Mouse (Mus musculus): ENCODE results near the gene Grn.

The Grn gene

DNA sequence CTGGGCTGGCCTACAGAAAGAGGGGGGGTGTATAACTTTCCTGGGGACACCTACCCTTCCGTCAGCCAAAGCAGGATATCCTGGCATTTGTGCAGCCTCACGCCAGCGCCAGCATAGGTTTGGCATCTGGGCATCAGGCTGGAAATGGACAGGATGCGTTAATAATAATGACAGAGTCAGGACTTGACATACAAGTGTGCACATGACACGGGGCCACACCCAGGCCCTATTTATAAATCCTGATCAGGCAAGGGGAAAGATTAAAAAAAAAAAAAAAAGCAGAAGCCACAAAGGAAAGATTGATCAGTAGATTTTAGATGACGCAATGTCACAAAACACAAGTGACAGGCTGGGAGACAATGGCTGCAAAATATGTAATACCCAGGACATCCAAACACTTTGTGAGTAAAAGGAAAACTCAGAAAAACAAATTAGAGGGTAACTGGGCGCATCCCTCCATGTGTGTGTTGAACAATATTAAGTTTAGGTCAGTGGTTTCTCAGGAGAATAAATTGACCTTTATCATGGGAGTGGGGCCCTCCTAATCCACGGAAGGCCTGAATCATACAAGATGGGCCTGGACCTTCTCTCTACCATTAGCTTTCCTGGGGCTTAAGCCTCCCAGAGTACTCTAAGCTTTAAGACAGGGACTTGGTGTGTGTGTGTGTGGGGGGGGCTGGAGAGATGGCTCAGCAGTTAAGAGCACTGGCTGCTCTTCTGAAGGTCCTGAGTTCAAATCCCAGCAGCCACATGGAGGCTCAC is 4.4 kb upstream of the Grn start:
- no peak for DNase-seq (ENCODE audit: low spot score)

DNA sequence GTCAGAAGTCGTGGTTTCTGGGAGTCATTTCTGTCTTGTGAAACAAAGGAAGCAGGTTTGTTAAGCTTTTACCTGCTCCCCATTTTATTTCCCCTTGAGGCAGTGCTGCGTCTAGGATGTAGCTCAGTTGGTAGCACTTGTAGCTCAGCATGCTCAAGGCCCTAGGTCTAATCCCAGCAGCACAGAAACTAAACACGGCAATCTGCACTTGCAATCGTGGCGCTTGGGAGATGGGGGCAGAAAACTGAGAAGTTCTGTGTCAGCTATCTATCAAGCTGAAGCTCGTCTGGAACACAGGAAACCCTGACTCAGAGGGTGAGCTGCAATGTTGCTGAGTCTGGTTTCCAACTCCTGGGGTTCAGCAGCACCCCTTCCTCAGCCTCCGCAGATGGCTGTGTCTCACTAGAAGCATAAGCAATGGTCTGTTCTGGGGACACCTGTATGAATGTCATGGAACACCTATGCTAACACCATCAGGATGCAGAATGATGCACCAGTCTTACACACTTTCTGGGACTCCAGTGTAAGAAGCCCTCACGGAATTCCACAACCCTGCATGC is 1.1 kb upstream of the Grn start:
- DNase-seq (ENCODE audit: low spot score): no peak

DNA sequence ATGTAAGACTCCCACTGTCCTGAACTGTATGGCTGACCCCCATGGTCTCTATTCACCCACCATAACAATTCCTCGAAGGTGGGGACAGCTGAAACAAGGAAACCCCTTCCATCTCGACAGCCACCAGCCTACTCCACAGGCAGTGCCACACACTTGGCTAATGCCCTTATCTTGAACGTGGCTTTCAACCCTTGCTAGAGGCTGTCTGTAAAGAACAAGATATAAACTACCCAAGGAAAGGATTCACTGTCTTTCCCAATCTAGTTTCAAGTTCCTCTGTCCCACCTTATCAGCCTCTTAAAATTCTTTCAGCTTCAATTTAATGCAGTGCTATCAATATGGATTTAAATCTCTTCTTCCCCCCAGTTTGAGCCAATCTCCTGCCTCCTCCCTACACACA is 564 bp upstream of the Grn start:
- DNase-seq (ENCODE audit: low spot score): no peak

DNA sequence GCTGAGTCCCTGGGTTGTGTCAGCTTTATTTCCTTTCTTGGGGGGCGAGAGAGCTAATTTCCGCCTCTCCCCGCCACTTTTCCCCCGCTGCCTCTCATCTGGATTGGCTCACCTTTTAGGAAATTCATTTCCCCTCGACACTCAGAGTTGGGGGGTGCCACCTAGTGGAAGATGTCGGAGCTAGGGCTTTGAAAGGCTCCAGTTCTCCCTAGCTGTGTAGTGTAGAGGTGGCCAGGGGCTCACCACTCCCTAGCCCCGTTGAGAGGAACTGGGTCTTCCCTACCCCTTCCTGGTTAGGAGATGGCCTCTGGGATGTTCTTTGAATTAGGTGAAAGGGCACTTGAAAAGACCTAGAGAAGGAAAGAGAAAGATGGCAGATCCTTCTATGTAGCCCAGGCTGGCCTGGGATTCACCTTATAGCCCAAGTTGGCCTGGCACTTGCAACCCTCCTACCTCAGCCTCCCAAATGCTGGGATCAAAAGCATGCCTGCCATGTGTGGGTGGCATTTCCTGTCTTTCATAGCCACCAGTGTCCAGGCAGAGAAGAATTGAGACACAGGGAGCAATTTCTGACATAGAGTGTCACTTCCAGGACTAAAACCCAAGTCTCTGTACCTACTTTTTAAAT is 1.0 kb downstream of the Grn start:
- no peak for DNase-seq (ENCODE audit: low spot score)

DNA sequence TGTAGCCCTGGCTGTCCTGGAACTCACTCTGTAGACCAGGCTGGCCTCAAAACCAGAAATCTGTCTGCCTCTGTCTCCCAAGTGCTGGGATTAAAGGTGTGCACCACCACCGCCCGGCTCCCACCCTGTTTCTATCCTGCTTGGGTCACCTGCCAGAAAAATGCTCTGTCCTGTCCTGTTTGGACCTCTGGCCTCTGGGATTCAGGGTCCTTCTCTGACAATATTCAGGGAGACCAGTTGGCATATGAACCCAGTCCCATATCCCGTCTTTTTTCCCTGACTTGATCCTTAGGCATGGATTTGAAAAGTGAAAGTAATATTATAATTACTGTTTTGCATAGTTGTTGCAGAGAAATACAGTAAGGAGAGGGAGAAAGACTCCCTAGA is 1.6 kb downstream of the Grn start:
- no peak for DNase-seq (ENCODE audit: low spot score)

DNA sequence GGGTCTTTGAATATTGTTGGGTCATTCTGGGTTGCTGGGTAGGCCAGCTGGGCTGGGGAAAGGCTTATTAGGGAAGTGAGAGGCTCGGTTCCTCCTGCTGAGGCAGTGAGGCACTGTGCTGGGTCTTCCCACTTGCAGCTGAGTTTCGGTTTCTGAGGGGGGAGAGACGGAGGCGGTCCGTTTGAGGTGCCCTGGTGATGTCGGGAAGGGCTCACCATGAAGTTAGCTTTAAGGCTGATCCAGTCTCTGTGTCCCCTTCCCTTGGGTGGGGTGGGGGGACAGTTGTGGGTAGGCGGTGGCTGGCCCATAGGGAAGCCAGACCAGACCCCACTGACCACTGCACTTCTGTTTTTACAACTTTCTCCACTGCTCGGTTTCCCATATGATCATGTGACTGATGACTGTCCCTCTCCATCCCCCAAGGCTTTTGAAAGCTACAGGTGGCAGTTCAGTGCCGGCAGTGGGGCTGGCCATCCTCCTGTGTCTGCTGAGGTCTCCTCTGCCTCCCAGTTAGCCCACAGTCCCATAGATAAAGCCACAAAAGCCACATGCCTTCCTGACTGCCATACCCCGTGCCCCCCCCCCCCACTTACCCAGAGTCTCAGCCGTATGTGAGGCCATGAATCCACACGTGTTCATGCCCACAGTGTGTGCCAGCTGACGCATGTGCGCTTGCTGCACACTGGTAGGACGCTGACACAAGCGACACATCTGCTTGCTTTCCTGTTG is 2.2 kb downstream of the Grn start:
- no peak for DNase-seq (ENCODE audit: low spot score)

DNA sequence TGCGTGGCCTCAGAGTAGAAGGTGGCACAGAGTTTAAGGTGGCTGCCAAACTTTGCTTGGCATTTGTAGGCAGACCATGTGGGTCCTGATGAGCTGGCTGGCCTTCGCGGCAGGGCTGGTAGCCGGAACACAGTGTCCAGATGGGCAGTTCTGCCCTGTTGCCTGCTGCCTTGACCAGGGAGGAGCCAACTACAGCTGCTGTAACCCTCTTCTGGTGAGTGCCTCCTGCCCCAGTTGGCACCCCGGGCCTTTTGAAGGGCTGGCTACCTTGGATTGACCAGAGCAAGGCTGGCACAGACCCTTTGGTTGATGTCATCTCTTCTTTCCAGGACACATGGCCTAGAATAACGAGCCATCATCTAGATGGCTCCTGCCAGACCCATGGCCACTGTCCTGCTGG is 2.8 kb downstream of the Grn start:
- no peak for DNase-seq (ENCODE audit: low spot score)

DNA sequence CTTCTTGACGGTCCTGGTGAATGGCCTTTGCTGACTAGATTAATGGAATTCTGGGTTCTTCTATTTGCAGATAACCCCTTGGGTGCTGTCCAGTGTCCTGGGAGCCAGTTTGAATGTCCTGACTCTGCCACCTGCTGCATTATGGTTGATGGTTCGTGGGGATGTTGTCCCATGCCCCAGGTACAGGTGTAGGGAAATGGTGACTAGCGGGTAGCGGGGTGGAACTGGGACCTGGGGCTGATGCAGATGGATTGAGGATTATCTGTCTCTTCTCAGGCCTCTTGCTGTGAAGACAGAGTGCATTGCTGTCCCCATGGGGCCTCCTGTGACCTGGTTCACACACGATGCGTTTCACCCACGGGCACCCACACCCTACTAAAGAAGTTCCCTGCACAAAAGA is 3.8 kb downstream of the Grn start:
- DNase-seq (ENCODE audit: low spot score): no peak

DNA sequence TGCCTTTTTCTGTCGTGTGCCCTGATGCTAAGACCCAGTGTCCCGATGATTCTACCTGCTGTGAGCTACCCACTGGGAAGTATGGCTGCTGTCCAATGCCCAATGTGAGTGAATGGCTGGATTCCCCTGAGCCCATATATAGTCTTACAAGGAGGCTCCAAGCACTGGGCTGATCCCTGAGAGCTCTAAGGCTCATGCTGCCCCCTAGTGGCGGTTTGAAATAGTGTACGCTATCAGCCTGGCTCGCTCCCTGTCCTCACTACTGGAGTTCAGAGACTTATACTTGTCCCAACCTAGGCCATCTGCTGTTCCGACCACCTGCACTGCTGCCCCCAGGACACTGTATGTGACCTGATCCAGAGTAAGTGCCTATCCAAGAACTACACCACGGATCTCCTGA is 4.3 kb downstream of the Grn start:
- DNase-seq (ENCODE audit: low spot score): peak; percentile 77

DNA sequence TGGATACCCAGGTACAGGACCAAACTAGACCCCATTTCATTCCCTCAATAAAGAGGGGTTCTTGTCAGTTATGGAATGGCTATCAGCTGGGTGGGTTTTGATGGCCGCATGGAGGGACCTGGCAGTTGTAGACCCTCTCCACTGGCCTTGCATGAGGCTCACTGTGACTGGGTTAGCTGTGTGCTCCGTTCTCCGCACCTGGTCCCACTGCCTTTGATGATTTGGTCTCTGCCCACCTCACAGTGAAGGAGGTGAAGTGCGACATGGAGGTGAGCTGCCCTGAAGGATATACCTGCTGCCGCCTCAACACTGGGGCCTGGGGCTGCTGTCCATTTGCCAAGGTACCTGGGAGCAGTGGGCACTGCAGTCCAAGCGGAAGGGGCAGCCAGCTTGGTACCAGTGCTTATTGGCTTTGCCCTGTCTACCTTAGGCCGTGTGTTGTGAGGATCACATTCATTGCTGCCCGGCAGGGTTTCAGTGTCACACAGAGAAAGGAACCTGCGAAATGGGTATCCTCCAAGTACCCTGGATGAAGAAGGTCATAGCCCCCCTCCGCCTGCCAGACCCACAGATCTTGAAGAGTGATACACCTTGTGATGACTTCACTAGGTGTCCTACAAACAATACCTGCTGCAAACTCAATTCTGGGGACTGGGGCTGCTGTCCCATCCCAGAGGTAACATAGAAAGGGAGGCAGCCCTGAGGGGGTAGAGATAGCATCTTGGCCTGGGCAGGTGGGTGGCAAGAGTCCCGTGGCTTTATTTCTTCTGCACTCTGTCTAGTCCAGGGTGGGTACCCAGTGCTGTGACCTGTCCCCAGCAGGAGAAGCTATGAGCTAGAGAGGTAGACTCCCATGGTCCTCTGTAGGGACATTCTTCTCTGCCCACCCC is 4.9 kb downstream of the Grn start:
- no peak for DNase-seq (ENCODE audit: low spot score)

DNA sequence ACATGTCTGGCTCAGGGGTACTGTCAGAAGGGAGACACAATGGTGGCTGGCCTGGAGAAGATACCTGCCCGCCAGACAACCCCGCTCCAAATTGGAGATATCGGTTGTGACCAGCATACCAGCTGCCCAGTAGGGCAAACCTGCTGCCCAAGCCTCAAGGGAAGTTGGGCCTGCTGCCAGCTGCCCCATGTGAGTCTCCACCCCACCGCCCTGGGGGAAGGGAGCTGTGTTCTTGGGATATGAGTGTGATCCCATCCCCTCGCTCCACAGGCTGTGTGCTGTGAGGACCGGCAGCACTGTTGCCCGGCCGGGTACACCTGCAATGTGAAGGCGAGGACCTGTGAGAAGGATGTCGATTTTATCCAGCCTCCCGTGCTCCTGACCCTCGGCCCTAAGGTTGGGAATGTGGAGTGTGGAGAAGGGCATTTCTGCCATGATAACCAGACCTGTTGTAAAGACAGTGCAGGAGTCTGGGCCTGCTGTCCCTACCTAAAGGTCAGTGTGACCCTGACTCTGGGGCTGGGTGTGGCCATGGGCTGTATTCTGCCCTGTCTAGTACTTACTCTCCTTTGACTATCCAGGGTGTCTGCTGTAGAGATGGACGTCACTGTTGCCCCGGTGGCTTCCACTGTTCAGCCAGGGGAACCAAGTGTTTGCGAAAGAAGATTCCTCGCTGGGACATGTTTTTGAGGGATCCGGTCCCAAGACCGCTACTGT is 5.8 kb downstream of the Grn start:
- no peak for DNase-seq (ENCODE audit: low spot score)

DNA sequence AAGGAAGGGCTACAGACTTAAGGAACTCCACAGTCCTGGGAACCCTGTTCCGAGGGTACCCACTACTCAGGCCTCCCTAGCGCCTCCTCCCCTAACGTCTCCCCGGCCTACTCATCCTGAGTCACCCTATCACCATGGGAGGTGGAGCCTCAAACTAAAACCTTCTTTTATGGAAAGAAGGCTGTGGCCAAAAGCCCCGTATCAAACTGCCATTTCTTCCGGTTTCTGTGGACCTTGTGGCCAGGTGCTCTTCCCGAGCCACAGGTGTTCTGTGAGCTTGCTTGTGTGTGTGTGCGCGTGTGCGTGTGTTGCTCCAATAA is 6.3 kb downstream of the Grn start:
- DNase-seq (ENCODE audit: low spot score): no peak

DNA sequence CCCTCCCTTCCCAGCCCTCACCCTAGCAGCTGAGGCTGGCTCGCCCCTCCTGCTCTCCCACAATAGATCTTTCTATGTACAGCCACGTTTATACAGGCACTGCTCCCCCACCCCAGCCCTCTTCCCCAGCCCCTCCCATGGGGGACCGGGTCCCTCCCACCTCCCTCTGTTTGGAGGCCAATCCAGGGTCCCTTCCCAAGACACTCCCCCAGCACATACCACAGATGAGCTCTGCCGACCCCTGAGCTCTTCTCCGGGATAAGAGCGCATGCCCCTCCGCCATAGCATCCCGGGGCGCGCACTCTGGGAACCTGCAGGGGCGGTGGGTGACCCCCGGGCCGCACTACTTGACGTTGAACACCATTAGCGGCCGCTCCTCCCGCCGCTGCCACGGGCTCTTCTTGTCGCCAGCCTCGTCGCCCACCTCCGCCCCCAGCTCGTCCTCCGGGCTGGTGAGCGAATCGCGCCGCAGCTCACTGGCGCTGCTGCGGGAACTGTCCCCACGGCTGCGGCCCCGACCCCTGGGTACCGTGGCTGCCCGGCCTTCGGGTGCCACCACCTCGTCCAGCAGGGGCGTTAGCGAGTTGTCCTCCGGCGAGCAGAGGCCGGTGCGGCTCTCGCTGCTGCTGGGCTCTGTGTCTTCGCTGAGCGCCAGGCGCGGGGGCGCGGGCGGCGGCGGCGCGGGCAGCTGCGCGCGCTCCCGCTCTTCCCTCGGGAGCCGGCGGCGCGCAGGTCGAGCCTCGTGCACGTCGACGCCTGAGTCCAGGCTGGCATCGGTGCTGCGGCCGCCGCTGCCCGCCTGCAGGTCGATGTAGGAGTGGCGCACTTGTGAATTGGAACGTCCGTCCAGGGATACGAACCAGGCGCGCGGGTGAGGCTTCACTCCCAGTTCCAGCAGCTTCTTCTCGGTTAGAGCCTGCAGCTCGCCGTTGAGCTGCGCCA is 7.3 kb downstream of the Grn start:
- DNase-seq (ENCODE audit: low spot score): no peak

DNA sequence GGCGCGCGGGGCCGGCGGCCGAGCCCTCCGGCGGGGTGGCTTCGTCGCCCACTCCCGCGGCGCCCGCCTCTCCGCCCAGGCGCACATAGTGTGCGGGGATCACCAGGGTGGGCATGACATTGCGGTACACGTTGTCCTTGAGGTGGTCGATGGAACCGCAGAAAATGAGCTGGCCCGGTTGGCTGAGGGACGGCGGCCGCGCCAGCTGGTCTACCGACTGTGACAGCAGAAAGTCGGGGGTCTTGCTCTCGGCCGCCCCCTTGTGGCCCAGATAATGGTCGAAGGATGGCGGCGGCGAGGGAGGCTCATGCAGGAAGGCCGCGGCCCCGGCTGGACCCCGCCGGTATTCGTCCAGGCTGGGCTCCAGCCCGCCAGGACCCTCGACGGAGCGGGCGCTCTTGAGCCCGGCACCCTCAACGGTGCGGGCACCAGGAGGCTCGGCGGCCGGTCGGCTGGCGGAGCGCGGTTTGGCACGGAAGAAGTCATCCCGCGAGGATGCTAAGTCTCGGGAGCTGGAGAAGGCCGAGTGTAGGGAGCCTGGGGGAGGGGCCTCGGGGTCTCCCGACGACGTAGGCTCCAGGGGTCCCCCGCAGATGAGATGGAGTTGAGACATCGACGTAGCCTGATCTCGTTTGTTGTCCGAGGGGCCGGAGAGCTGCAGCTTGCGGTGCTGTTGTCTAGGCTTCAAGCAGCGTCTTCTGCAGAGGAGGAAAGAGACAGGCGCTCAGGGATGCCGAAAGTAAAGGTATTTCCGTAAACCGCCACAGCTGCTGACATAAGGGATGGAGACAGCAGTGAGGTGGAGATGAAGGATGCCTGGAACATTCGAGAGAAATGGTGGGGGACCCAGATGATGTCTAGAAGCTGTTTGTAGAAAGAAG is 8.3 kb downstream of the Grn start:
- DNase-seq (ENCODE audit: low spot score): peak; percentile 87

DNA sequence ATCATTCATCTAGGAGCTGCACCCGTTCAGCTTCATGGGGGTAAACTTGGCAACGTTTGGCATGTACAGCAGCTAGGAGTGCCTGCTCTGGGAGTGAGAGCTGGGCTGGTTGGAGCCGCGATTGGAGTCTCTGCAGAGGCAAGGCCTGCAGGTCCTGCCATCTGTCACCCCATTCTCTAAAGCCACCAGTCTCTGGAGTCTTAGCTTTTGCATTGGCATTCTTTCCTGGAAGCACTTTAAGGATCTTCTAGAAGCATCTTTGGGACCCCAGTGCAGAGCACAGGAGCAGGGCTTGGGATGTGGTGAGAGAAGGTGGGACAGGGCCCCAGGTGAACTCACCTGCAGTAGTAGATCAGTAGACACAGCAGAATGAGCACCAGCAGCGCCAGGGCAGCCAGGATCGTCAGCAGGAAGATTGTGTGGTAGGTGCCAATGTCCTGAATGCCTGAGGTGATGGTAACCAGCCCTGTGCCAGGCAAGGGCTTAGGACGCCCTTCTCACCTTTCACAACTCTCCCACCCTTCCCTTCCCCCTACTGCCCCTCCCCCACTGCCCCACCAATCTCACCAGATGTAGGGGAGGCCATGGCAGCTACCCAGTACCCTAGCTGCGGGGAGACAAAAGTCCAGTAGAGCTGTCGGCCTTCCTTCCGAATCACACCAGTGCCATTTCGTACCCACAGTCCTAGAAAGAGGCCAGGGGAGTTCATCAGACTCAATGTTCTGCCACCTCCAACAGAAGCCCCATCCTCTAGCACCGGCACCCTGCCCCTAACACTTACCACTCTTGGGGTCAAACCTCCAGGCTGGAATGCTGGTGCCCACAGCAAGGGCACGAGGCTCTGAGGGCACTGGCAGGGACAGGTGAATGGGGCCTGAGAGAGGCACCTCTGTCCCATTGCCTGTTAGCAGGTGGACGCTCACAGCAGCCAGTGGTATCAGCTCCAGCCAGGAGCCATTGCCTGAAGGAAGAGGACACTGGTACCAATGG is 9.3 kb downstream of the Grn start:
- no peak for DNase-seq (ENCODE audit: low spot score)

DNA sequence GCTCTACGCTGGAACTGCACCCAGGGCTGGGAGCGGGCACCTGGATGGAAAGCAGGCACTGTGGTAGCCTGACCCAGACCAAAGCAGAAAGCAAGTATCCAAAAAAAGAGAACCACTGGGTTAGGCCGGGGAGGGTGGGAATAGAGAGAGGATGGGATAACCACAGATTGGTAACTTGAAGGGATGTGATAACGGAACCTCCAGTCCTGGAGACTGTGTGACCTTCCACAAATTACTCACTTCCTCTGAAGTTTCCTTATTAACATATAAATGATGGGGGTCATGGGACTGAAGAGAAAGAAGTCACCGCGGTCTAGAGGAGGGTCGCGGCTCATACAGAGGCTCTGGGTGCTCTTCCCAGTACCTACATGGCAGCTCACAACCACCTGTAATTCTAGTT is 10.1 kb downstream of the Grn start:
- DNase-seq (ENCODE audit: low spot score): no peak

DNA sequence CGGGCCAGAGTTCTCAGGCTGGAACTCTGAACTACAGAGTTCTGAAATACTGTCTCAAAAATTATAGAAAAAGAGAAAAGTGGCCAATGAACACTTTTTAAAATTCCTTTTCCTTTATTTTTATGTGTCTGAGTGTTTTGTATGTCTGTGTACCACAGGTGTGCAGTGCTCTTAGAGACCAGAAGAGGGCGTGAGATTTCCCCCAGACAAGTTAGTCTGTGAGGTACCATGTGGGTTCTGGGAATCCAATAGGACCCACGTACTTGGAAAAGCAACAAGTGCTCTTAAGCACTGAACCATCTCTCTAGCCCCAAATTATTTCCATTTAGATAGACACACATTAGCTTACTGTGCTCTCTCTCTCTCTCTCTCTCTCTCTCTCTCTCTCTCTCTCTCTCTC is 11.3 kb downstream of the Grn start:
- DNase-seq (ENCODE audit: low spot score): no peak

DNA sequence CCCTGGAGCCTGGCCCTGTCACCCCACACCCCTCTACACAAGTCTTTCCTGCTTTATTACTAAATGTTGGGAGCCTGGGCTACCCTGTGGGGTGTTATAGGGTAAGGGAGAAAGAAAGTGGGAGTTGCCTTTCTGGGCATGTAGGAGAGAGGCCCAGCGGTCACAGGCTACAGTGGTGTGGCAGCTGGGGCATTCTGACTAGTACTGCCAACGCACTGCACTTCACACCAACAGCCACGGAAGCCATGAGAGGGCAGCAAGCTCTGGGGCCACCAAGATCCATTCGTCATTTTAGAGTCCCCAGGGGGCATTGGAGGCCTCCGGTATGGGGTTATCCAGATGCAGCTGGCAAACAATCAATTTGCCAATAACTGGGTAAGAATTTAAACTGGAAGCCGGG is 12.0 kb downstream of the Grn start:
- no peak for DNase-seq (ENCODE audit: low spot score)
